Mouse (Mus musculus): ENCODE data around the gene Krt24.
A peak's percentile ranks its signal among the peaks of the same experiment; 100 is the strongest.
"Not testable (repeated sequence)": the region's sequence is repeated elsewhere in the genome, so short reads cannot be mapped to it uniquely, and the experiment has no call there.

The Krt24 gene

GRCm38 (mm10) chr11:99252671-99253070 is 32.4 kb downstream of the Krt24 start:
- no peak for DNase-seq (ENCODE audit: low spot score)

- DNase-seq (ENCODE audit: low spot score): no peak
Measured at GRCm38 (mm10) chr11:99250666-99251065, 34.4 kb downstream of the Krt24 start.

GRCm38 (mm10) chr11:99250241-99250640 is 34.8 kb downstream of the Krt24 start:
- no peak for DNase-seq (ENCODE audit: low spot score)

GRCm38 (mm10) chr11:99249115-99249514 is 35.9 kb downstream of the Krt24 start:
- no peak for DNase-seq (ENCODE audit: low spot score)

GRCm38 (mm10) chr11:99247916-99248315 is 37.1 kb downstream of the Krt24 start:
- no peak for DNase-seq (ENCODE audit: low spot score)

- not testable (repeated sequence) for DNase-seq (ENCODE audit: low spot score)
Measured at GRCm38 (mm10) chr11:99244519-99244918, 40.5 kb downstream of the Krt24 start.

GRCm38 (mm10) chr11:99243820-99244374 is 41.2 kb downstream of the Krt24 start, which contains the start of gene Krt222:
Gene Krt222, minus strand, starts transcription at chr11:99244085.
- no peak for DNase-seq (ENCODE audit: low spot score)

GRCm38 (mm10) chr11:99243200-99243819 is 41.8 kb downstream of the Krt24 start:
- DNase-seq (ENCODE audit: low spot score): no peak

- DNase-seq (ENCODE audit: low spot score): no peak
Measured at GRCm38 (mm10) chr11:99242056-99242455, 43.0 kb downstream of the Krt24 start.

- no peak for DNase-seq (ENCODE audit: low spot score)
Measured at GRCm38 (mm10) chr11:99238468-99238867, 46.6 kb downstream of the Krt24 start.

- DNase-seq (ENCODE audit: low spot score): no peak
Measured at GRCm38 (mm10) chr11:99231049-99231816, 53.8 kb downstream of the Krt24 start.

- peak; percentile 72 for DNase-seq (ENCODE audit: low spot score)
Measured at GRCm38 (mm10) chr11:99230261-99231048, 54.6 kb downstream of the Krt24 start, which contains the start of gene Smarce1. Gene Smarce1, minus strand, starts transcription at chr11:99231017.
